Mouse (Mus musculus) thymus, postnatal 36 days (tissue): ENCODE data around the gene Gm21680.
"Not testable (repeated sequence)": the region's sequence is repeated elsewhere in the genome, so short reads cannot be mapped to it uniquely, and the experiment has no call there.

ENCODE experiments used
- DNase-seq, 2 experiments: peaks; one replicate each; pipeline ENCODE4 v3.0.0; 2022; ENCODE audit warnings: mixed read lengths in 2 of 2

The Gm21680 gene

GRCm38 (mm10) chr5:25972563-25972962 is at the start of gene Gm21680:
Gm21680 (minus strand) TSS chr5:25972663.
- DNase-seq, result not testable (repeated sequence)

GRCm38 (mm10) chr5:26007697-26008096 is 35.2 kb upstream of the Gm21680 start:
- not testable (repeated sequence) for DNase-seq

GRCm38 (mm10) chr5:26006937-26007695 is 34.7 kb upstream of the Gm21680 start:
- DNase-seq, result peak in 1 of 2 experiments; percentile 3

- not testable (repeated sequence) for DNase-seq
Measured at GRCm38 (mm10) chr5:26004698-26005097, 32.2 kb upstream of the Gm21680 start, which contains the start of gene Gm1979. Gm1979 (minus strand) TSS chr5:26004798.

GRCm38 (mm10) chr5:25988550-25988949 is 16.1 kb upstream of the Gm21680 start, which contains the start of gene Gm21698:
Gm21698 (minus strand) TSS chr5:25988650.
- DNase-seq, result not testable (repeated sequence)

- not testable (repeated sequence) for DNase-seq
Measured at GRCm38 (mm10) chr5:25957050-25957449, 15.4 kb downstream of the Gm21680 start.

- DNase-seq, result not testable (repeated sequence)
Measured at GRCm38 (mm10) chr5:25956611-25957010, 15.9 kb downstream of the Gm21680 start.

GRCm38 (mm10) chr5:25954317-25954716 is 18.1 kb downstream of the Gm21680 start, which contains the start of gene Gm21671:
Gm21671 (minus strand) TSS chr5:25954417.
- not testable (repeated sequence) for DNase-seq

- not testable (repeated sequence) for DNase-seq
Measured at GRCm38 (mm10) chr5:25945391-25945790, 27.1 kb downstream of the Gm21680 start.

GRCm38 (mm10) chr5:25942281-25942680 is 30.2 kb downstream of the Gm21680 start, which contains the start of gene Gm21663:
Gm21663 (minus strand) TSS chr5:25942381.
- not testable (repeated sequence) for DNase-seq
